Mouse (Mus musculus): Measurements from ENCODE around the gene C1ra.
A peak's percentile ranks its signal among the peaks of the same experiment; 100 is the strongest.
"Not testable (repeated sequence)": the region's sequence is repeated elsewhere in the genome, so short reads cannot be mapped to it uniquely, and the experiment has no call there.

C1ra gene

GRCm38 (mm10) chr6:124544466-124544865, 32.3 kb downstream of the C1ra start:
- DNase-seq (ENCODE audit: extremely low spot score): no peak

- DNase-seq (ENCODE audit: extremely low spot score): no peak
Observed at GRCm38 (mm10) chr6:124545425-124545824, 33.2 kb downstream of the C1ra start.

- not testable (repeated sequence) for DNase-seq (ENCODE audit: extremely low spot score)
Observed at GRCm38 (mm10) chr6:124547979-124548378, 35.8 kb downstream of the C1ra start.

- DNase-seq (ENCODE audit: extremely low spot score): no peak
Observed at GRCm38 (mm10) chr6:124549023-124549550, 36.9 kb downstream of the C1ra start.

GRCm38 (mm10) chr6:124552766-124553165, 40.6 kb downstream of the C1ra start:
- DNase-seq (ENCODE audit: extremely low spot score): no peak

- DNase-seq (ENCODE audit: extremely low spot score): not testable (repeated sequence)
Observed at GRCm38 (mm10) chr6:124555956-124556355, 43.8 kb downstream of the C1ra start.

GRCm38 (mm10) chr6:124561156-124561555, 49.0 kb downstream of the C1ra start:
- DNase-seq (ENCODE audit: extremely low spot score): not testable (repeated sequence)

GRCm38 (mm10) chr6:124561611-124562010, 49.4 kb downstream of the C1ra start:
- not testable (repeated sequence) for DNase-seq (ENCODE audit: extremely low spot score)

- DNase-seq (ENCODE audit: extremely low spot score): peak; percentile 66
Observed at GRCm38 (mm10) chr6:124570026-124570425, 57.8 kb downstream of the C1ra start, which contains the start of gene C1rb. C1rb (plus strand) TSS chr6:124570294.

Data from embryo, embryonic 9.5 days (tissue).